Mouse (Mus musculus): ENCODE measurements at regions not wholly inside any gene's neighbourhood (a gene's known extent, or its start where the extent isn't known, plus 50 kb on each side); places are given as distances from the start of the nearest gene placed in this dataset.

DNA sequence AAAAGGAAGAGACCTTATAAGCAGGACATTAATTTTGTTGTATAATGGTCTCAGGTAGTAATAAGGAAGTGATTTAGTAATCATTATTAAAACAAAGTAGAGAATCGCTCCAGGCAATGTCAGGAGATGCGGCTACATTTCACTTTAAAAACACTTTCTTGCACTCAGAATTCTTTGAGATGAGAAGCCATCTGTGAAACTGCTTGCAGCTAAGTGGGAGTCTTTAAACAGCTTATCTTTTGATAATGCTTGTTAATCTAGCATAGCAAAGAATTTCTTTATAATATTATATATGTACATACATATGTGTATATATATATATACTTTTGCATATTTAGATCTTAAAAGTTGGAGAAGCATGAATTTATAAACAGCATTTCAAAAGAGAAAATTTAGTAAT is 133.1 kb upstream of the Klf6 start:
- 87% methylated on average over 2 of the region's 2 CpGs for WGBS (ENCODE audit: insufficient replicate concordance)
- H3K4me2 ChIP-seq, result no peak overlapping the region

DNA sequence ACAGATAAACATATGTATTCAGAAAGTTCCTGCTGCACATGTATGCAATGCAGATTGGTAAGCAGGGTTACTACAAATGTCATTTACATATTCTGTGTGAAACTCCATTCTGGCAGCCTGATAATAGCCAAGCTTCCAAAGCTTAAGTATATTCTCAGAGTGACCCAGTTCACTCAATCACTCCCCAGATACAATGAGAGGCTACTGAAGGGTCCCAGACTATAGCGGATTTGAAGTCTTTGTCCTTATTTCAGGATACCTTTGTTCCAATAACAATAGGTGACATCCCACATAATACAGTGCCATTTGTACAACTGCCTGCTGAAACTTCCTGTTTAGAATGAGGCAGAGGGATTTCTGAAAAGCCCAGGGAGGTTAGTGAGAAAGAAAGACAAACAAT is 132.5 kb upstream of the Klf6 start:
- Histone ChIP-seq H3K27ac (replicated peaks) (no peak overlapping the region), H3K4me1 (replicated peaks) (no peaks in the 10 kb centered on the region), H3K36me3 (replicated peaks) (no peaks in the 10 kb centered on the region), H3K9ac (no peak overlapping the region), H3K4me2 (no peak overlapping the region), H3K4me3 (replicated peaks) (no peak overlapping the region), H3K9me3 (replicated peaks) (no peaks in the 10 kb centered on the region), H3K27me3 (no peaks in the 10 kb centered on the region)
- no peak for ATAC-seq (ENCODE audit: insufficient read depth)
- 71% methylated on average over 1 of the region's 1 CpGs for WGBS (ENCODE audit: insufficient replicate concordance)

More for the DNA sequence above, 133.1 kb upstream of the Klf6 start:
- ATAC-seq (ENCODE audit: insufficient read depth), result no peak
- no peak overlapping the region for H3K9ac ChIP-seq
- H3K9me3 ChIP-seq (replicated peaks), result no peaks in the 10 kb centered on the region
- no peak overlapping the region for H3K27ac ChIP-seq (replicated peaks)
- H3K4me1 ChIP-seq (replicated peaks), result no peaks in the 10 kb centered on the region
- H3K36me3 ChIP-seq (replicated peaks), result no peaks in the 10 kb centered on the region
- no peak overlapping the region for H3K4me3 ChIP-seq (replicated peaks)
- H3K27me3 ChIP-seq, result no peaks in the 10 kb centered on the region

DNA sequence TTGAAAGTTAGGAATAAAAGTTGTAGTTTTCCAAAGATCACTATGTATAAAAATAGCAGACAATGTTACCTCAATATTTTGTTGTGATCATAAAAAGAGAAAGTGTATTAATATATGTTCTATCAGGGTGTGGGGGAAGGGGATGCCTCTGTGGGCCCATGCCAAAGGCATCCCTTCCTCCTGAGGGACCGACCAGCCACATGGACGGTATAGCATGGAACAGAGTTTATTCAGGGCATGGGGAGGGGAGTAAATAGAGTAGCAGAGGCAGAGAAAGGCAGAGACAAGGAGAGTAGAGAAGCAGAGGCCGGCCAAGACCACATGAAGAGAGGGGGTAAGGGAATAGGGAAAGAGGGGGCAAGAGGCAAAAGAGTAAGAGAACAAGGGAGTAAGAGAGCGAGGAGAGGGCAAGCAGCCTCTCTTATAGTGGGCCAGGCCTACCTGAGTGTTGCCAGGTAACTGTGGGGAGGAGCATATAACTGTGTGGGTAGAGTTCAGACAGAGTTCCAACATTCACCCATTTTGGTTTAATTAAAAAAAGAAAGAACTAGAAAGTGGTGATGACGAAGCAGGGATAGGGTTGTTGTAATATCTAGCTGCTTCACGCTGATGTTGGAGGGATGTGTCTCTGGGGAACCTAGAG is 131.7 kb upstream of the Klf6 start:
- no peak for ATAC-seq (ENCODE audit: insufficient read depth)
- Histone ChIP-seq H3K9ac (no peak overlapping the region), H3K9me3 (replicated peaks) (no peaks in the 10 kb centered on the region), H3K4me2 (no peak overlapping the region), H3K27me3 (no peaks in the 10 kb centered on the region), H3K4me1 (replicated peaks) (no peaks in the 10 kb centered on the region), H3K36me3 (replicated peaks) (no peaks in the 10 kb centered on the region), H3K27ac (replicated peaks) (no peak overlapping the region), H3K4me3 (replicated peaks) (no peak overlapping the region)
- WGBS (ENCODE audit: insufficient replicate concordance), result 63% methylated on average over 6 of the region's 6 CpGs

DNA sequence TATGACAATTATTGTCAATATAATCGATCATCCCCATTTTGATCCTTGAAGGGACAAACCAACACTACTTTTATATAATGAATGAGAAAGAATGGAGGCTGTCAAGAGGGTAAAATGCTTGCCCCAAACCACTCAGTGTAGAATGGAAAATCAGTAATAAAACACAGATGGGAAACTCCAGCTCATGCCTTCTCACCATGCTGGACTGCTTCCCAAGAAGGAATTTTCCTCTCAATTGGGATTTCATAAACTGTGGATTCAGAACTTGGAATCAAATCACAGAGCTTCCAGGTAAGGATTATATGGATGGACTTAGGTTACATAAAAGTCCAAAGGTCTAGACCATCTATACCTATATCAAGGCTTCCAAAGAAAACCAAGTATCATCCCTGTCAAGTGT is 129.1 kb upstream of the Klf6 start:
- Histone ChIP-seq H3K36me3 (replicated peaks) (no peaks in the 10 kb centered on the region), H3K27ac (replicated peaks) (no peak overlapping the region), H3K27me3 (no peaks in the 10 kb centered on the region), H3K4me1 (replicated peaks) (no peaks in the 10 kb centered on the region), H3K9ac (no peak overlapping the region), H3K9me3 (replicated peaks) (no peaks in the 10 kb centered on the region), H3K4me2 (no peak overlapping the region), H3K4me3 (replicated peaks) (no peak overlapping the region)
- WGBS (ENCODE audit: insufficient replicate concordance), result 49% methylated on average over 1 of the region's 1 CpGs
- no peak for ATAC-seq (ENCODE audit: insufficient read depth)

DNA sequence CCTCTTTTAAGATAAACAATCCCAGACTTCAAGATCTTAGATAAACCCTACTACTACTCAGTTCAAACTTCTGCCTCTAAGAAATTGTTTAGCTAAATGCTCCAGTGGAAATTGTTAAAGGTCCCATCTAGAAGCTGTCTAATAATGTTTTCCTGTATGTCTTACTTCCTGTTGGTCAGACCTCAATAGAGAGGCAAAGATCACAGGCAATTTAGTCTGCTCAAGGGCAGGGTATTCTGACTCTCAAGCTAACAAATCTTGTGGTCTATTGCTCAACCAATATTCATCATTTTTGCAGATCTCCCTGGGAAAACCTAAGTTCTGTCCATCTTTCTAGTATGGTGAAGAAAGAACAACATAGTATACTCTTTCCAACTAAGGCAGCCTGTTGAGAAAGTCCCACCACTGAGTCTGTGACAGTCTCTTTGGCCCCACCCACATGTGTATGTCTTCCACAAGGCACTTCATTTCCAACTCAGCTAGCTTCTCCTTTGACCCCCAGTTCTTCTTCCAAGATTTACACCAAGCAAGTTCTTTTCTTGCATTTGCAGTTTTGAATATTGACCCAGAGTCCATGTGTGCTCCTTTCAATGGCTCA is 126.2 kb upstream of the Klf6 start:
- Histone ChIP-seq H3K4me1 (replicated peaks) (no peaks in the 10 kb centered on the region), H3K27me3 (no peaks in the 10 kb centered on the region), H3K4me2 (no peak overlapping the region), H3K9me3 (replicated peaks) (no peaks in the 10 kb centered on the region), H3K36me3 (replicated peaks) (no peaks in the 10 kb centered on the region), H3K9ac (no peak overlapping the region), H3K4me3 (replicated peaks) (no peak overlapping the region), H3K27ac (replicated peaks) (no peak overlapping the region)
- no peak for ATAC-seq (ENCODE audit: insufficient read depth)

DNA sequence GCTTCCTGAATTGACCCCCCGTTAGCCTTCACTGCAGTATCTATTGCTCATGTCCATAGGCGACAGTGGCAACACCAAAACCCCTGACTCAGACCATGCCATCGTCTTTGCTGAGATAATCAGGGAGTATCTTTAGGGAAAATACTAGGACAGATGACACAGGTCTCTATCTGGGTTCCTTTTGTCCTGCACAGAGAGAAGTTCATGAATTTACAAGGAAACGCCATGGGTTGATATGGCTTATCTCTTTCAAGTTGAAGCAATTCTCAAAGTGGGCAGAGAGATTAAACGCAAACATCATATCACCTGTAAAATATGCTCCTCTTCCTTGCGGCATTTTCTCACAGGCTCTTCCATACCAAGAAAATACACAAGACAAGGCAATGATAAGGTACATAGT is 124.8 kb upstream of the Klf6 start:
- Histone ChIP-seq H3K9me3 (replicated peaks) (no peaks in the 10 kb centered on the region), H3K4me2 (no peak overlapping the region), H3K4me3 (replicated peaks) (no peak overlapping the region), H3K4me1 (replicated peaks) (no peaks in the 10 kb centered on the region), H3K27ac (replicated peaks) (no peak overlapping the region), H3K9ac (no peak overlapping the region), H3K36me3 (replicated peaks) (no peaks in the 10 kb centered on the region), H3K27me3 (no peaks in the 10 kb centered on the region)
- no peak for ATAC-seq (ENCODE audit: insufficient read depth)
- WGBS (ENCODE audit: insufficient replicate concordance), result 40% methylated on average over 6 of the region's 6 CpGs

DNA sequence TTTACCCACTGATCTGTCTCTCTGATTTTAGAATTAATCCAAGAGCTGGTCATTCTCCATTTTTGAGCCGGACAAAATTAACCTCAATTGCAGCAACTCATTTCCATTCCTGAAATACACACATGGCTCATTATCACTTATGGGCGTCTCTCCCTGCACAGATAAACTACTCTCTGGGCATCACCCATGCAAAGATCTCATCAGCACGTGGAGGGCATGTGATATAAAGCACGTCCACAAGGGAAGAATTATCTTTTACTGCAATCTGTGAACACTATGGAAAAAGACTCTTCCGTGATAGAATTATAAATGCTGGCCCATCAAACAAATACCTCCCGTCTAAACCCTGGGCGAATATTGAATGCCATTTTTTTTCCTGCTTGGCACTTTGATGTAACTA is 124.1 kb upstream of the Klf6 start:
- ATAC-seq (ENCODE audit: insufficient read depth), result no peak

DNA sequence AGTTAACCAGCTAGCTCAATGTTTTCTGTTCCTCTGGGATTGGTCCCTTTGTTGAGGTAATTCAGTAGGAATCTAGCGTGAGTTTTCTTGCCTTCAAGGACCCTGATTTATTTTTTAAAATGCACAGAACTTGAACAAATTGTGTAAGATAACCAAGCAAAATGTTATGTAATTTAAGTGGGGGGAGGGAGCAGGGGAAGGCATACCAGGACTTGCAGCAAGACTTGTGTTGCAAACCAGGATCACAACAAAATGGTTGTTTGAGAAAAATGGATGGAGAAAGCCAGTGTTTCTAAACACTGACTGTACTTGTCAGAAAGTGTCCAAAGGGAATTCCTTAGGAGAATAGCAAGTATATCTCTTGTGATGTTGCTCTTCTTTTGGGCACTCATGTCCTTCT is 120.5 kb upstream of the Klf6 start:
- H3K36me3 ChIP-seq (replicated peaks), result no peaks in the 10 kb centered on the region
- no peak overlapping the region for H3K27ac ChIP-seq (replicated peaks)
- 57% methylated on average over 1 of the region's 1 CpGs for WGBS (ENCODE audit: insufficient replicate concordance)
- H3K9me3 ChIP-seq (replicated peaks), result no peaks in the 10 kb centered on the region
- no peak overlapping the region for H3K9ac ChIP-seq
- H3K27me3 ChIP-seq, result no peaks in the 10 kb centered on the region
- no peaks in the 10 kb centered on the region for H3K4me1 ChIP-seq (replicated peaks)
- H3K4me2 ChIP-seq, result no peak overlapping the region
- H3K4me3 ChIP-seq (replicated peaks), result no peak overlapping the region
- ATAC-seq (ENCODE audit: insufficient read depth), result no peak

More for the DNA sequence above, 124.1 kb upstream of the Klf6 start:
- H3K4me3 ChIP-seq (replicated peaks), result no peak overlapping the region
- no peak overlapping the region for H3K9ac ChIP-seq
- H3K4me1 ChIP-seq (replicated peaks), result no peaks in the 10 kb centered on the region
- no peaks in the 10 kb centered on the region for H3K27me3 ChIP-seq
- no peaks in the 10 kb centered on the region for H3K36me3 ChIP-seq (replicated peaks)
- 62% methylated on average over 7 of the region's 7 CpGs for WGBS (ENCODE audit: insufficient replicate concordance)
- no peak overlapping the region for H3K4me2 ChIP-seq
- no peaks in the 10 kb centered on the region for H3K9me3 ChIP-seq (replicated peaks)
- no peak overlapping the region for H3K27ac ChIP-seq (replicated peaks)

DNA sequence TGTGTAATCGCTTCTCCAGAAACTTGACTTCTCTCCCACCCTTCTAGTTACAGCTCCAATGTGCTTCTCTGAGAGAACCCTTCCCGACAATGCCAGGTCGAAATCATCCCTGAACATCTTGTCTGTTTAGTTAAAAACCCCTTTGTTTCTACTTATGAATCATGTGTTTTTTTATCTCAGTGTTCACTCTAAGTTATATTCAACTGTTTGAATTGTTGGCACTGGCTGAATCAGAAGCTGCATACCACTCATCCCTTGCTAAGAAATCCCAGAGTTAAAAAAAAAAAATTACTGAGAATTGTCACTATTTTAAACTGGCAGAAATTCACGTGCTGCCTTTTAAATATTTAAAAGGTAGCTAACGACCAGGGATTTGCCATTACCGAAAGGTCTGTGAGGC is 116.3 kb upstream of the Klf6 start:
- Histone ChIP-seq H3K9me3 (replicated peaks) (no peaks in the 10 kb centered on the region), H3K4me1 (replicated peaks) (no peaks in the 10 kb centered on the region), H3K36me3 (replicated peaks) (no peaks in the 10 kb centered on the region), H3K27me3 (no peaks in the 10 kb centered on the region), H3K4me3 (replicated peaks) (no peak overlapping the region), H3K27ac (replicated peaks) (no peak overlapping the region), H3K4me2 (no peak overlapping the region), H3K9ac (no peak overlapping the region)
- ATAC-seq (ENCODE audit: insufficient read depth), result no peak
- 68% methylated on average over 6 of the region's 6 CpGs for WGBS (ENCODE audit: insufficient replicate concordance)

DNA sequence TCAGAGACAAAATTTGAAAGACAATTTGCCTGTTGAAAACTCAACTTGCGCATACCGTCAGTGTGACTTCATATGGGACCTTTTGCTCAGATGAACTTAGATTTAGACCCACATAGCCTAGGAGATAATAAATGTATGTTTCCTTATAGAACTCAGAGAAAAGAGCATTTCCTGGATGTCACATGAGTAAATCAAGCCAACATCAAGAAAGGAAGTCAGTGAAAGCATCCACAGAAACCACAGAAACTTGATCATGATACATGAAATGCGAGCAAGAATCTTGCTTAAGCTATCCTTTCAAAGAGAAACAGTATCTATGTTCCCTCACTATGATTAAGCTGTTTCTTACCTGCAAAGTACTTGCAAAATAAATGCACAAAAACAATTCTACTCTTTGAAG is 104.1 kb upstream of the Klf6 start:
- WGBS (ENCODE audit: insufficient replicate concordance), result 62% methylated on average over 3 of the region's 3 CpGs
- Histone ChIP-seq H3K27ac (replicated peaks) (no peak overlapping the region), H3K4me3 (replicated peaks) (no peak overlapping the region), H3K9ac (no peak overlapping the region), H3K9me3 (replicated peaks) (no peaks in the 10 kb centered on the region), H3K36me3 (replicated peaks) (no peaks in the 10 kb centered on the region), H3K4me2 (no peak overlapping the region), H3K4me1 (replicated peaks) (no peaks in the 10 kb centered on the region), H3K27me3 (no peaks in the 10 kb centered on the region)
- no peak for ATAC-seq (ENCODE audit: insufficient read depth)

DNA sequence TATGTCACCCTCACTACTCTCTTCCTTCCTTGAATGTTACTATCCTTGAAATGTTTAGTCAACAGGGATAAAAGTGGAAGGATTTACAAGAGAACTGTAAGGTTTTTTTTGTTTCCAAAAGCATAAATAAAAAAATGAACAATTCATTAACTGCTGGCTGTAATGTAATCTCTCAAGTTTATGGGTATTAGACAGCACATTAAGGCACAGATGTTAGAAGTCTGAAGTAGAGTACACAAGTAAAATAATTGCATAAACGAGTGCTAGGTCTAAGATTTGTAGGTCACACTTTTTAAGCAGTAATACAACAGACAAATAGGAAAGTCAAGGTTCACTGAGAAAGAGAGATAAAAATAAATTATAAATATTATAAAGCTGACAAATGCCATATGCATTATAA is 103.3 kb upstream of the Klf6 start:
- Histone ChIP-seq H3K27ac (replicated peaks) (no peak overlapping the region), H3K4me1 (replicated peaks) (no peaks in the 10 kb centered on the region), H3K4me2 (no peak overlapping the region), H3K4me3 (replicated peaks) (no peak overlapping the region), H3K9me3 (replicated peaks) (no peaks in the 10 kb centered on the region), H3K36me3 (replicated peaks) (no peaks in the 10 kb centered on the region), H3K27me3 (no peaks in the 10 kb centered on the region), H3K9ac (no peak overlapping the region)
- ATAC-seq (ENCODE audit: insufficient read depth), result no peak
- WGBS (ENCODE audit: insufficient replicate concordance), result 50% methylated on average over 1 of the region's 1 CpGs

DNA sequence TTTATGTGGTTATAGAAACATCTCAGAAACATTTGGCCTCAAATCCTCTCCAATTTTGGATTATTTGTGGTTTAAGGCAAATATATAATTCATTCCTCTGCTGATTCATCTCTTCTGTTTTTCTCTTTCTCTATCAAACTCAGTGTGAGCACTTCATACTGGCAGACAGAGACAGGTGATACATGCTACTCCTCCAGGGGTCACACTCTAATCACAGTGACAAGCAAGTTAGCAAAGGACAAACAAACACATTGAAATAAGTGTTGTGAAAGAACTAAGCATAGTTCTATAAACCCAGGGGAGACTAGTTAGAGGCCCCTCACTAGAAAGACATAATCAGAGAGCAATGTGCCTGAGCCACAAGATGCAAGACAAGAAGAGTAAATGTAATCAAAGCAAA is 101.3 kb upstream of the Klf6 start:
- Histone ChIP-seq H3K9ac (no peak overlapping the region), H3K27me3 (no peaks in the 10 kb centered on the region), H3K4me1 (replicated peaks) (no peaks in the 10 kb centered on the region), H3K9me3 (replicated peaks) (no peaks in the 10 kb centered on the region), H3K36me3 (replicated peaks) (no peaks in the 10 kb centered on the region), H3K4me3 (replicated peaks) (no peak overlapping the region), H3K27ac (replicated peaks) (no peak overlapping the region), H3K4me2 (no peak overlapping the region)
- ATAC-seq (ENCODE audit: insufficient read depth), result no peak
